Mouse (Mus musculus) midbrain, embryonic 15.5 days (tissue): ENCODE measurements around the gene Slc22a14. TPM values are rescaled to one million over a fixed set of nuclear protein-coding genes. Genes with fewer than 3 reads are reported as not detected.

Source experiments
- ATAC-seq: fragments of 200-750 bp; cut with Nextera tagmentation; replicated peaks from 2 replicates; pipeline ENCODE4 v1.8.0; 2017; ENCODE audit warnings: moderate TSS enrichment
- H3K27ac ChIP-seq: fragments of 300-500 bp; sonication (generic); 2 replicates; pipeline ENCODE4 v1.5.1; 2015; ENCODE audit warnings: mild to moderate bottlenecking, inconsistent platforms
- H3K27me3 ChIP-seq: fragments of 300-500 bp; sonication (generic); replicated peaks from 2 replicates; pipeline ENCODE4 v1.6.1; 2015; ENCODE audit warnings: inconsistent platforms
- H3K36me3 ChIP-seq: fragments of 300-500 bp; sonication (generic); replicated peaks from 2 replicates; pipeline ENCODE4 v1.6.1; 2015; ENCODE audit warnings: inconsistent platforms
- H3K4me1 ChIP-seq: fragments of 300-500 bp; sonication (generic); 2 replicates; pipeline ENCODE4 v1.6.1; 2015; ENCODE audit warnings: inconsistent platforms
- H3K4me2 ChIP-seq: fragments of 300-500 bp; sonication (generic); 2 replicates; pipeline ENCODE4 v1.6.1; 2015; ENCODE audit warnings: inconsistent platforms, mild to moderate bottlenecking, moderate library complexity
- H3K4me3 ChIP-seq: fragments of 300-500 bp; sonication (generic); 2 replicates; pipeline ENCODE4 v1.5.1; 2015; ENCODE audit warnings: mild to moderate bottlenecking, inconsistent platforms
- H3K9ac ChIP-seq: fragments of 300-500 bp; sonication (generic); 2 replicates; pipeline ENCODE4 v1.6.1; 2015; ENCODE audit warnings: mild to moderate bottlenecking, inconsistent platforms
- H3K9me3 ChIP-seq: fragments of 300-500 bp; sonication (generic); 2 replicates; pipeline ENCODE4 v1.6.1; 2016; ENCODE audit warnings: inconsistent platforms
- whole genome bisulfite sequencing: fragments of 180-500 bp; shearing (Covaris S2); methylation state at CpG from one replicate; pipeline ENCODE4 v1.1.7; 2015; ENCODE audit warnings: mixed read lengths; 5-methylcytosine and 5-hydroxymethylcytosine counted together
- polyA plus RNA-seq: library from polyadenylated mRNA; unstranded; fragments of >200 nt; fragmentation: Nextera tagmentation; extraction: Ambion mirVana; gene quantifications from 2 replicates; pipeline ENCODE4 v1.2.1, GENCODE M21; 2015

Gene Slc22a14
- polyA plus RNA-seq, 1 experiment from 2014 or later = not detected

DNA sequence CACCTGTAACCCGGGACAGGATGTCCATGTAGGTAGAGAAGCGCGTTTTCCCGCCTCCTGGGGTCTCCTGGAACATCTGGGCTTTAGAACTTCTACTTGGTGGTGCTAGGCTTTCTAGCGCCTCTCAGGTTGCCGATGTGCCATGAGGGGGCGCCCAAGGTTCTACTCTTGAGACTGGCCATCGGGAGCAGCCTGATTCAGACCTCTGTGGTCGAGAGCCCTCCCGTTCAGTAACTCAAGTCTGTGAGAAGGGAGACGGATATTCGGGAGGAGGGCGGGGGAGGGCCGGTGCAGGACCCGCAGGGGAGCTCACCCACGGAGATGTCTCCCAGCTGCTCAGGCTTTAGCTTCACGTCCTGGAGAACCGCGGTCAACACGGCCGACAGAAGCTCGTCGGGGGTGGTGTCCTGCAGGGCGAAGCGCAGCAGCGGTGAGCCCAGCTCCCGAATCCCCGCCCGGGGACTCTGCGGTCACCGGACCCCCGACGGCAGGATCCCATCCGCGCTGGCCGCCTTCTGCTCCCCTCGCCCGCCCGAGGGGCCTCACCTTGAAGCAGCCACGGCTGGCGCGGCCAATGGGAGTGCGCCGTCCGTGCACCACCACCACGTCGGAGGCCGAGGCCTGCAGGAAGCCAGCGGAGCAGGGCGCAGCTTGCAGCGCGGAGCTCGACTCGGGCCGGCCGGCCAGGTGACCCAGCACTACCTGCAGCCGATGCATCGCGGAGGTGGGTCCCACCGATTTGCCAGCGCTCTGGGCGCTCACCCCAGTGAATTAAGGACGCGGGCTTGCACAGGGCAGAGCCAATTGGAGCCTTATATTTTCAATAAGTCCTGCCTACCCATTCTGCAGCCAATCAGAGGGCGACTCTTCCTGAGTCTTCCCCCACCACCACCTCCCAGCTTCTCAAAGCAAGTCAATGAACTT lies 208.8 kb downstream of the Slc22a14 start, which contains the start of gene Acaa1b:
Acaa1b (minus strand) TSS at position 816 of the 924 bp plus-strand sequence.
- Histone ChIP-seq H3K9me3 (no peaks in the 10 kb centered on the region), H3K4me1 (0 out of 2 replicates have a peak, but pooled peaks cover 6% of the 10 kb centered on the region), H3K4me2 (peak within 1 kb of the TSS; percentile 66), H3K36me3 (no peaks in the 10 kb centered on the region), H3K9ac (peak within 1 kb of the TSS; percentile 52), H3K27me3 (peaks cover 10% of the 10 kb centered on the region), H3K4me3 (peak within 1 kb of the TSS; percentile 65), H3K27ac (no peak within 1 kb of the TSS)
- ATAC-seq = peak; percentile 96
- WGBS = 1% methylated on average over 65 of the region's 65 CpGs

DNA sequence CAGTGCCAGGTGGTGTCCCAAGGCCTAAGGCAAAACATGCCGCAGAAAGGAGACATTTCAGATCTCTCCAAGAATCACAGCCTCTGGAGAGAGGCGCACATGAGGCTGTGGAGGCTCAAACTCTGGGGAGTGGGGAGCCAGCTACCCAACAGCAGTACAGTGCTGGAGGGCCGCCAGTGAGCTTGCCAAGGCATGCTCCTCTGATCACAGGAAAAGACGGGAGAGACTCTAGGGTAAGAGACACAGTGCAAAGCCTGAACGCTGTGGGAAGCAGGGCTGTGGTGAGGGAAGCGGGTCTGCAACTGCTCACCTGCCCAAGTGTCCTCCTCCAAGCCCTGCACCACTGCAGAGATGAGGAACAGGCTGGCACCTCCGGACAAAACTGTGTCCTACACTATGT lies 209.5 kb downstream of the Slc22a14 start:
- H3K4me2 ChIP-seq = peak overlapping the region; percentile 66
- peaks cover 10% of the 10 kb centered on the region for H3K27me3 ChIP-seq
- H3K4me3 ChIP-seq = no peak overlapping the region
- H3K36me3 ChIP-seq = no peaks in the 10 kb centered on the region
- 0 out of 2 replicates have a peak, but pooled peaks cover 6% of the 10 kb centered on the region for H3K4me1 ChIP-seq
- no peak overlapping the region for H3K27ac ChIP-seq
- ATAC-seq = no peak; the same call in 1 of the 2 replicates
- H3K9me3 ChIP-seq = no peaks in the 10 kb centered on the region
- no peak overlapping the region for H3K9ac ChIP-seq
- WGBS = 54% methylated on average over 7 of the region's 7 CpGs

GRCm38 (mm10) chr9:119155416-119155815 lies 209.9 kb downstream of the Slc22a14 start:
- H3K4me2 ChIP-seq = no peak overlapping the region
- H3K27ac ChIP-seq = no peak overlapping the region
- no peak overlapping the region for H3K4me3 ChIP-seq
- peaks cover 10% of the 10 kb centered on the region for H3K27me3 ChIP-seq
- no peak for ATAC-seq
- H3K9me3 ChIP-seq = no peaks in the 10 kb centered on the region
- H3K4me1 ChIP-seq = 0 out of 2 replicates have a peak, but pooled peaks cover 6% of the 10 kb centered on the region
- H3K36me3 ChIP-seq = no peaks in the 10 kb centered on the region
- 87% methylated on average over 8 of the region's 8 CpGs for WGBS
- no peak overlapping the region for H3K9ac ChIP-seq

DNA sequence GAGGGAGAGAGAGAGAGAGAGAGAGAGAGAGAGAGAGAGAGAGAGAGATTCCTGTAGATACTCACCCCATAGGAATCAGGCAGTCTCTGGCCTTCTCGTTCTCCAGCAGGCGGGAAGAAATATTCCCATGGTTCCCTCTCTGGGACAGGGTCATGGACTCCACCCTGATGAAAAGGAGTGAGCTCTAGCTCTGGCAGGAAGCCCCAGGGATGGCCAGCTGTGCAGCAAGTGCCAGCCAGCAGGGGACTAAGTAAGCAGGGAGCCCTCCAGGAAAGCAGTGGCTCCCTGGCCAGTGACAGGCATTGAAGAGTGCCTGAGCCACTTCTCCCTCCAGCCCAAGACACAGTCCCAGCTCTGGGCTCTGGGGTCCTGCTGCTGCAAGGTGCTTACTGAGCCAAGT lies 213.6 kb downstream of the Slc22a14 start:
- Histone ChIP-seq H3K9ac (no peak overlapping the region), H3K36me3 (no peaks in the 10 kb centered on the region), H3K4me1 (0 out of 2 replicates have a peak, but pooled peaks cover 6% of the 10 kb centered on the region), H3K27me3 (peaks cover 10% of the 10 kb centered on the region; the same call in 1 of the 2 replicates), H3K9me3 (no peaks in the 10 kb centered on the region), H3K4me2 (no peak overlapping the region), H3K4me3 (no peak overlapping the region), H3K27ac (no peak overlapping the region)
- ATAC-seq = no peak
- 61% methylated on average over 2 of the region's 2 CpGs for WGBS

DNA sequence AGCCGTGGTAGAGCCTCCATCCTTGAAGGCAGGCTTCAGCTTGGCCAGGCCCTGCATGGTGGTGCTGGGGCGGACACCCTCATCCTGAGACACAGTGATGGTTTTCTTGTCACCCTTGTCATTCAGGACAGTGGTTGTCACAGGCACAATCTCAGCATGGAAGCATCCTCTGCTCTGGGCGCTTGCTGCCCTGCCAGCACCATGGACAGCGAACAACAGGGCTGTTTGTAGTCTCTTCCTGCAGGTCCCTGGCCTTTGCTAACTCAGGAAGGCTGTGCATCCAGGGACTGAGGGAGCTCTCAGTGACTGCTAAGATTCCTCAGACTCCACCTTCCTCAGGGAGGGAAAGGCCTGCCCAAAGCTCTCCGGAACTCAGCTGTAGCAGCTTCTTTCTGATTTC lies 215.8 kb downstream of the Slc22a14 start:
- no peak for ATAC-seq
- no peaks in the 10 kb centered on the region for H3K9me3 ChIP-seq
- H3K9ac ChIP-seq = no peak overlapping the region
- H3K4me1 ChIP-seq = no peaks in the 10 kb centered on the region
- H3K27ac ChIP-seq = no peak overlapping the region
- no peak overlapping the region for H3K4me3 ChIP-seq
- WGBS = 35% methylated on average over 5 of the region's 5 CpGs
- no peaks in the 10 kb centered on the region for H3K36me3 ChIP-seq
- no peaks in the 10 kb centered on the region for H3K27me3 ChIP-seq
- no peak overlapping the region for H3K4me2 ChIP-seq

- H3K27me3 ChIP-seq = no peaks in the 10 kb centered on the region
- WGBS = 81% methylated on average over 13 of the region's 13 CpGs
- no peaks in the 10 kb centered on the region for H3K4me1 ChIP-seq
- H3K4me2 ChIP-seq = no peak overlapping the region
- ATAC-seq = no peak
- no peak overlapping the region for H3K27ac ChIP-seq
- H3K36me3 ChIP-seq = no peaks in the 10 kb centered on the region
- H3K4me3 ChIP-seq = no peak overlapping the region
- H3K9ac ChIP-seq = no peak overlapping the region
- H3K9me3 ChIP-seq = no peaks in the 10 kb centered on the region
Observed at GRCm38 (mm10) chr9:119146098-119146770, 219.1 kb downstream of the Slc22a14 start.

- 64% methylated on average over 6 of the region's 6 CpGs for WGBS
- no peaks in the 10 kb centered on the region for H3K4me1 ChIP-seq
Observed at GRCm38 (mm10) chr9:119145638-119146037, 219.7 kb downstream of the Slc22a14 start.

GRCm38 (mm10) chr9:119145137-119145536 lies 220.2 kb downstream of the Slc22a14 start:
- ATAC-seq = no peak
- no peaks in the 10 kb centered on the region for H3K9me3 ChIP-seq
- H3K9ac ChIP-seq = no peak overlapping the region
- H3K4me2 ChIP-seq = no peak overlapping the region
- no peaks in the 10 kb centered on the region for H3K27me3 ChIP-seq
- H3K4me1 ChIP-seq = no peaks in the 10 kb centered on the region
- no peaks in the 10 kb centered on the region for H3K36me3 ChIP-seq
- no peak overlapping the region for H3K27ac ChIP-seq
- 49% methylated on average over 10 of the region's 10 CpGs for WGBS
- H3K4me3 ChIP-seq = no peak overlapping the region

More at GRCm38 (mm10) chr9:119145638-119146037, 219.7 kb downstream of the Slc22a14 start:
- no peaks in the 10 kb centered on the region for H3K9me3 ChIP-seq
- H3K9ac ChIP-seq = no peak overlapping the region
- no peaks in the 10 kb centered on the region for H3K27me3 ChIP-seq
- ATAC-seq = no peak
- no peak overlapping the region for H3K4me2 ChIP-seq
- no peak overlapping the region for H3K27ac ChIP-seq
- no peak overlapping the region for H3K4me3 ChIP-seq
- no peaks in the 10 kb centered on the region for H3K36me3 ChIP-seq

DNA sequence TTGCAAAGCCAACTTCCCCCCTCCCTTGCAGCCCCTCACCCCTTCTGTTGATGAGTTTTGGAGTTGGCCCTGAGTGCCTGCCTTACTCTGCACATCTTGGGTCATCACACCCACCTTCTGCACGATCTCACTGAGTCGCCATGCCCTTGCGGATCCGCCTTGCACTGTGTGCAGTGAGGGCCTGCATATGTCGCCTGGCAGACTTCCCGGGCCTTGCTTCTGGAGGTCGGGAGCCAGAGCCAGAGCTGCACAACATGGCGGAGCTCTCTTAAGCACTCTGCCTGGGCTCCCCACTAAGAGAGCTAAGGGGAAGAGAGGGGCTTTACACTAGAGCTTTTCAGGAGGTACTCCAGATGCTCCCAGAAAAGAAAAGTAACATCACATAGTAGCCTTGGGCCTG lies 220.7 kb downstream of the Slc22a14 start:
- Histone ChIP-seq H3K4me2 (no peak overlapping the region), H3K36me3 (no peaks in the 10 kb centered on the region), H3K4me1 (no peaks in the 10 kb centered on the region), H3K4me3 (no peak overlapping the region), H3K27me3 (no peaks in the 10 kb centered on the region), H3K27ac (no peak overlapping the region), H3K9ac (no peak overlapping the region), H3K9me3 (no peaks in the 10 kb centered on the region)
- ATAC-seq = no peak
- WGBS = 84% methylated on average over 8 of the region's 8 CpGs

DNA sequence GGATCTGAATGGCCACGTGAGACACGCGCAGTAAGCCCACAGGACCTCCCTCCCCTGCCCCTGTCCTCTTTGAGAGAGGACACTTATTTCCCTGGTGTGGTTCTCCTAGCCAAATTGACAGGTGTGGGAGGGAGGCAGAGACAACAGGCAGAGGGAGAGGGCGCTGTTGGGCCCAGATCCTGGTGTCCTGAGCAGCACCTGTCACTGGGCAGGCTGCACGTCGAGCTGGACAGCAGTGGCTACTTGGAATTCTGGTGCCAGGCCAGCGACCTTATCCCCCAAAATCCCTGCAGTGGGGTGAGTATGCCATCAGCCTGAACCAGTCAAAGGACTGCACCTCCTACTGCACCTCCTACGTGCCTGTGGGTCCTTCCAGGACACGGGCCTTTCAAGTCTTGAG lies 222.0 kb downstream of the Slc22a14 start:
- Histone ChIP-seq H3K9ac (no peak overlapping the region), H3K4me2 (no peak overlapping the region), H3K4me1 (no peaks in the 10 kb centered on the region), H3K36me3 (no peaks in the 10 kb centered on the region), H3K27ac (no peak overlapping the region), H3K9me3 (no peaks in the 10 kb centered on the region), H3K4me3 (no peak overlapping the region), H3K27me3 (no peaks in the 10 kb centered on the region)
- no peak for ATAC-seq
- 72% methylated on average over 9 of the region's 9 CpGs for WGBS

GRCm38 (mm10) chr9:119142066-119142465 lies 223.3 kb downstream of the Slc22a14 start:
- 88% methylated on average over 5 of the region's 5 CpGs for WGBS
- no peak overlapping the region for H3K4me2 ChIP-seq
- H3K9me3 ChIP-seq = no peaks in the 10 kb centered on the region
- H3K27ac ChIP-seq = no peak overlapping the region
- H3K9ac ChIP-seq = no peak overlapping the region
- H3K27me3 ChIP-seq = no peaks in the 10 kb centered on the region
- no peak overlapping the region for H3K4me3 ChIP-seq
- H3K4me1 ChIP-seq = no peaks in the 10 kb centered on the region
- no peaks in the 10 kb centered on the region for H3K36me3 ChIP-seq
- no peak for ATAC-seq

- 90% methylated on average over 2 of the region's 2 CpGs for WGBS
- H3K4me3 ChIP-seq = no peak overlapping the region
- H3K27me3 ChIP-seq = no peaks in the 10 kb centered on the region
- H3K36me3 ChIP-seq = no peaks in the 10 kb centered on the region
- no peak for ATAC-seq
- H3K9ac ChIP-seq = no peak overlapping the region
- H3K4me1 ChIP-seq = no peaks in the 10 kb centered on the region
- no peak overlapping the region for H3K27ac ChIP-seq
- no peaks in the 10 kb centered on the region for H3K9me3 ChIP-seq
- H3K4me2 ChIP-seq = no peak overlapping the region
Observed at GRCm38 (mm10) chr9:119138836-119139235, 226.5 kb downstream of the Slc22a14 start.
